Mouse (Mus musculus) macrophage (primary cell): ENCODE measurements around the gene Hsph1. TPM values are rescaled to one million over a fixed set of nuclear protein-coding genes. Genes with fewer than 3 reads are reported as not detected.

Experiments
- H3K27ac ChIP-seq: fragments of 350-480 bp; formaldehyde crosslinking; 2 replicates; pipeline ENCODE4 v1.9.0; 2021
- H3K36me3 ChIP-seq: fragments of 350-480 bp; formaldehyde crosslinking; 2 replicates; pipeline ENCODE4 v1.9.0; 2021; ENCODE audit errors: inconsistent target
- H3K4me3 ChIP-seq: fragments of 350-480 bp; formaldehyde crosslinking; 2 replicates; pipeline ENCODE4 v1.9.0; 2021; ENCODE audit errors: inconsistent target
- H3K79me2 ChIP-seq: fragments of 350-480 bp; formaldehyde crosslinking; 2 replicates; pipeline ENCODE4 v1.9.0; 2021; ENCODE audit errors: inconsistent target
- WGBS: methylation state at CpG from one replicate; pipeline ENCODE4 v1.1.7; 2026; ENCODE audit warnings: inconsistent platforms; ENCODE audit not compliant: missing documents; 5-methylcytosine and 5-hydroxymethylcytosine counted together
- polyA plus RNA-seq: library from polyadenylated mRNA; stranded (reverse); fragments of 250-400 nt; gene quantifications from 3 replicates; pipeline ENCODE4 v1.2.4, GENCODE M21; 2018; ENCODE audit warnings: inconsistent platforms
- total RNA-seq, 78 experiments: library from RNA; depleted of rRNA; stranded (reverse); fragments of 250-400 nt; gene quantifications; 1 replicate in 9 of 78; 2 replicates in 24 of 78; 3 replicates in 43 of 78; 4 replicates in 2 of 78; pipeline ENCODE4 v1.2.4; 2018; ENCODE audit warnings: inconsistent platforms in 56 of 78

Hsph1 gene
- 10 to 100 TPM in 19 of 26 experiments, 1 to 10 TPM in 7; 6.1 to 48.6 (median 13.8) TPM for total RNA-seq (2018; cell fraction: chromatin; rRNA removed)
- total RNA-seq (2018; cell fraction: cytosol; rRNA removed), result 10 to 100 TPM; 11.7 to 41.6 (median 24.5) TPM
- 10 to 100 TPM in 21 of 26 experiments, 1 to 10 TPM in 5; 3.9 to 46.6 (median 17.5) TPM for total RNA-seq (2018; cell fraction: nucleus; rRNA removed)
- 16.7 to 40.2 TPM (median 31.8 TPM) in 3 replicates for polyA plus RNA-seq

DNA sequence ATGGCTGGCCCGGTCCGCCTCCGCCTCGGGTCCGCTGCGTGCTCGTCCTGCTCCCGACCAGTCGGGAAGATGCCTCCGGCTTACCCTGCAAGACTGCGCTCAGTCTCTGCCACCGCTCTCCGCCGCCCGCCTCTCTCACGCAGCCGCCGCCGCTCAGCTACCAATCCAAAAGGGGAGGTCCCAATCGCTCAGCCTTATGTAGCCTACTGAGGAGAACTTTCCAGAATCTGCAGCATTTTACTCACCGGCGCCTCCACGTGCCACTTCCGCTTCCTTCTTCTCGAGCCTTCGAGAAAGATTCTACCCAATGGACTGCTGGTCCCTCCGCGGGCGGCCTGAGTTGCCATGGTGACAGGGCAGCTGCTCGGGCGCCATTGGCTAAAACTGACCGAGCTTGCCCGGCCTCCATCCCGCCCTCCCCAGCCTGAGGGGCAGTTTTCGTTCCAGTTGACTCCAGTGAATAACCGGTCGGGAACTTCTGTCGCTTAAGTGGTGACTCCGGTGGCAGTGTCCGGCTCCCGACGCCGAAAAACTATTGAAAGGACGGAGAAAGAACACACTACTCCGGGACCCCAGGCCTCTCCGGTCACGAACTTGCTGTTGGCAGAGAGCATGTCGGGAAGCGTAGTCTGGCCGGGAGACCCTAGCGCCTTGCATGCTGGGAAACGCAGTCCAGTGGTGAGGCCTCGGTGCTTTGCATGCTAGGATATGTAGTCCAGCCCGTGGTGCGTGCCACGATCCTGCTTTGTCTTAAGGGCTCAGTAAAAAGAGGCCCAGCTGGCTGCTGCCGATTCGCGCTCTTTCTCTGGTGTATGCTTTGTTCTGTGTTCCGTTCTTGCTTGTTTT is at the start of gene Hsph1:
Gene Hsph1, minus strand, starts transcription at position 302 of the 846 bp plus-strand sequence.
- H3K27ac ChIP-seq, result peak within 1 kb of the TSS; percentile 24; the same call in 1 of the 2 replicates
- peaks cover 22% of the 10 kb centered on the region; the same call in 1 of the 2 replicates for H3K79me2 ChIP-seq
- WGBS, result under 1% methylated on average over 60 of the region's 60 CpGs
- H3K36me3 ChIP-seq, result no peaks in the 10 kb centered on the region
- peak within 1 kb of the TSS; percentile 69 for H3K4me3 ChIP-seq

GRCm38 (mm10) chr5:149680946-149681345 is 44.8 kb upstream of the Hsph1 start:
- Histone ChIP-seq H3K79me2 (no peaks in the 10 kb centered on the region), H3K4me3 (no peak overlapping the region), H3K27ac (no peak overlapping the region), H3K36me3 (no peaks in the 10 kb centered on the region)
- WGBS, result 81% methylated on average over 5 of the region's 5 CpGs

GRCm38 (mm10) chr5:149679886-149680285 is 43.7 kb upstream of the Hsph1 start:
- no peaks in the 10 kb centered on the region for H3K36me3 ChIP-seq
- 88% methylated on average over 7 of the region's 7 CpGs for WGBS
- H3K79me2 ChIP-seq, result no peaks in the 10 kb centered on the region
- H3K4me3 ChIP-seq, result no peak overlapping the region
- no peak overlapping the region for H3K27ac ChIP-seq

- Histone ChIP-seq H3K27ac (no peak overlapping the region), H3K4me3 (no peak overlapping the region), H3K79me2 (no peaks in the 10 kb centered on the region), H3K36me3 (no peaks in the 10 kb centered on the region)
- 41% methylated on average over 11 of the region's 12 CpGs for WGBS
Observed at GRCm38 (mm10) chr5:149679362-149679761, 43.2 kb upstream of the Hsph1 start.

- H3K36me3 ChIP-seq, result no peaks in the 10 kb centered on the region
- no peaks in the 10 kb centered on the region for H3K79me2 ChIP-seq
- H3K27ac ChIP-seq, result no peak overlapping the region
- 12% methylated on average over 13 of the region's 15 CpGs for WGBS
- peak overlapping the region; percentile 22; the same call in 1 of the 2 replicates for H3K4me3 ChIP-seq
Observed at GRCm38 (mm10) chr5:149678990-149679348, 42.8 kb upstream of the Hsph1 start.

DNA sequence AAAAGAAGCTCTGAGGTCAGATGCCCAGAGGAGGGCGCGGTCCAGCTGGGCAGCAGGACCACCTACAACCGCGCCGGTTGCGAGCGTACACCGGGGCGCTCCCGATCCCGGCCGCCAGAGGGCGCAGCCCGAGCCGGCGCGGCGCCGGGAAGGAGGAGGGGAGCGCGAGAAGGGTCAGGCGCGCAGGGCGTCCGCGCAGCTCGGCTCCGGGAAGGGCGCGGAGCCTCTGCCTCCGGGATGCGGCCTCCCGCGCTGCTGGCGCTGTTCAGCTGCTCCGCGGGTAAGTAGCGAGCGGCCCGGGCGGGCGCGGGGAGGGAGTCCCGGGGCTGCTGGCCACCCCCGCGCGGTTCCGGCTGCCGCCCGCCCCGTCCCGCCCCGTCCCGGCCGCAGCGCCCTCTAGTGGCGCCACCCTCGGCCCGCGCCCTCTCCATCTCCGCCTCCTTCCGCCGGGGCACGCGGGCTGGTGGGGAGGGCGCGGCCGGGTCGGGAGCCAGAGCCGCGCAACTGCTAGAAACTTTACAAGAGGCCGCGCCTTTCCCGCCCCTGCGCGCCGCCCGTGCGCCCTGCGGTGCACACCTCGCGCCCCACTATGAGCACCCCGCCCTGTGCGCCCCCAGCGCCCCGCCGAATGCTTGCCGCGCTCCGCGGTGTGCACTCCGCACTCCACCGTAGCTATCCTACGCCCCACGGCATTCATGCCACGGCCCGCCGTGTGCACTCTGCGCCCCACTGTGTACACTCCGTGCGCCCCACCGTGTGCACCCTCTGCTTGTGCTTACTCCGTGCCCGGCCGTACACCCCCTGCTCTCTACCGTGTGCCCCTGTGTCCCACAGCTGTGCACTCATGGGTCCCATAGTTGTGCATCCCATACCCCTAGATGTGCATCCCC is 42.2 kb upstream of the Hsph1 start, which contains the start of gene B3glct:
Gene B3glct, plus strand, starts transcription at position 131 of the 890 bp plus-strand sequence.
- Histone ChIP-seq H3K36me3 (no peaks in the 10 kb centered on the region), H3K79me2 (no peaks in the 10 kb centered on the region), H3K27ac (no peak within 1 kb of the TSS), H3K4me3 (peak within 1 kb of the TSS; percentile 22; the same call in 1 of the 2 replicates)
- WGBS, result under 1% methylated on average over 101 of the region's 106 CpGs

DNA sequence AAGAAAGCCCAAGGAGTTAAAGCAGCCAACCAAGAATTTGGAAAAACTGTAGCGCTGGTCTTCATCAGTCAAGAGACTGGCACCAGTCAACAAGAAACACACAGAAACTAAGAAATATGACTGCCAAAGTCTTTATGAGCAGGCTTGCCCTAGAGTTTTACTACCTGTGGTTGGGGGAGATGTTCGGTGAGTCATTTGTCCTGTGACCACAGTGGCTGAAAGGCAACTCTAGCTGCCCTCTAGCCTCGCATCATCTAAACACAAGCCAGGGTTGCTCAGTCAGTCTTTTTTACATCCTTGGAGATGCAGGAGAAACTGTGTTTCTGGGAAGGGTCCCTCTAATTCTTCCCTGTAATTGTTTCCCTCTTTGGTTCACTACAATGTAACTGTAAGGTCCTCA is 41.0 kb upstream of the Hsph1 start:
- H3K79me2 ChIP-seq, result no peaks in the 10 kb centered on the region

GRCm38 (mm10) chr5:149663417-149663816 is 27.2 kb upstream of the Hsph1 start:
- no peak overlapping the region for H3K4me3 ChIP-seq
- 83% methylated on average over 5 of the region's 5 CpGs for WGBS
- H3K79me2 ChIP-seq, result no peaks in the 10 kb centered on the region
- H3K27ac ChIP-seq, result no peak overlapping the region
- no peaks in the 10 kb centered on the region for H3K36me3 ChIP-seq

More for the DNA sequence above, 41.0 kb upstream of the Hsph1 start:
- no peak overlapping the region for H3K27ac ChIP-seq
- no peaks in the 10 kb centered on the region for H3K36me3 ChIP-seq
- WGBS, result 90% methylated on average over 2 of the region's 3 CpGs
- H3K4me3 ChIP-seq, result no peak overlapping the region

GRCm38 (mm10) chr5:149662980-149663379 is 26.8 kb upstream of the Hsph1 start:
- Histone ChIP-seq H3K36me3 (no peaks in the 10 kb centered on the region), H3K4me3 (no peak overlapping the region), H3K27ac (no peak overlapping the region), H3K79me2 (no peaks in the 10 kb centered on the region)
- 89% methylated on average over 6 of the region's 6 CpGs for WGBS

- H3K27ac ChIP-seq, result no peak overlapping the region
- no peaks in the 10 kb centered on the region for H3K36me3 ChIP-seq
- WGBS, result 91% methylated on average over 6 of the region's 6 CpGs
- H3K4me3 ChIP-seq, result no peak overlapping the region
- no peaks in the 10 kb centered on the region for H3K79me2 ChIP-seq
Observed at GRCm38 (mm10) chr5:149661428-149661827, 25.3 kb upstream of the Hsph1 start.

- Histone ChIP-seq H3K36me3 (no peaks in the 10 kb centered on the region), H3K79me2 (no peaks in the 10 kb centered on the region), H3K27ac (no peak overlapping the region), H3K4me3 (no peak overlapping the region)
- 41% methylated on average over 8 of the region's 9 CpGs for WGBS
Observed at GRCm38 (mm10) chr5:149659414-149659780, 23.2 kb upstream of the Hsph1 start.

DNA sequence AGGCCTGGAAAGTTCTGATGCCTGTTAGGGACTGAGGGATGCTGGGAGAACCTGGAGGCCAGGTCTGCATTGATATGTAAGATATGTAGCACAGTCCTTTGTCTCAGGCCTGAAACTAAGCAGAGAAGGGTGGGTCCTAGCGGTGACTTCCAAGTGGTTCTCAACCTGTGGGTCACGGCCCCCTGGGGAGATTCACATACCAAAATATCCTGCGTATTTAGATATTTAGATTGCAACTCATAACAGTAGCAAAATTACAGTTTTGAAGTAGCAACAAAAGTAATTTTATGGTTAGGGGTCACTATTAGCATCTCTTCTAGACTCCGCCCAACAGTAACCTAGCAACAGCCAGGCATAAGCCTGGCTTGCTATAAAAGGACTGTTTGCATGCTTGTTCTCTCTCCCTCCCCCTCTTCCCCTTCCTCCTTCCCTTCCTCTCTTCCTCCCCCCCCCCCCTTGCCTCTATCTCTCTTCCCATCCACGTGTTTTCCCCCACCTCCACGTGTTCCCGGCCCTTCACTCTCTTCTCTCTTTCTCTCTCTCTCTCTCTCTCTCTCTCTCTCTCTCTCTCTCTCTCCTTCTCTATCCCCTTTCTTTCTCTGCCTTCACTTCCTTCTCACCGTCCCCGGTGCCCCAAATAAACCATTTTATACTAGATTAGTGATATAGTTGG is 22.7 kb upstream of the Hsph1 start:
- Histone ChIP-seq H3K27ac (no peak overlapping the region), H3K4me3 (no peak overlapping the region), H3K36me3 (no peaks in the 10 kb centered on the region), H3K79me2 (no peaks in the 10 kb centered on the region)
- 77% methylated on average over 6 of the region's 9 CpGs for WGBS

DNA sequence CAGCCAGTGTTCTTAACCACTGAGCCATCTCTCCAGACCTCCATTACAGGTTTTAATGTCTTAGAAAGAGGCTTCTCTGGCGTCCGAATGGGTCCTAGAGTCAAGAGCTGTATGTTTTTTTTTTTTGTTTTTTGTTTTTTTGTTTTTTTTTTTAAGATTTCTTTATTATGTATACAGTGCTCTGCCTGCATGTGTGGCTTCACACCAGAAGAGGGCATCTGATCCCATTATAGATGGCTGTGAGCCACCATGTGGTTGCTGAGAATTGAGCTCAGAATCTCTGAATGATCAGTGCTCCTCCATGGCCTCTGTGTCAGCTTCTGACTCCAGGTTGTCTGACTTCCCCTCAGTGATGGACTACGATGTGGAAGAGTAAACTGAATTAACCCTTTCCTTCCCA is 21.8 kb upstream of the Hsph1 start:
- H3K4me3 ChIP-seq, result no peak overlapping the region
- H3K27ac ChIP-seq, result no peak overlapping the region
- H3K36me3 ChIP-seq, result no peaks in the 10 kb centered on the region
- H3K79me2 ChIP-seq, result no peaks in the 10 kb centered on the region
- WGBS, result 55% methylated on average over 3 of the region's 3 CpGs

DNA sequence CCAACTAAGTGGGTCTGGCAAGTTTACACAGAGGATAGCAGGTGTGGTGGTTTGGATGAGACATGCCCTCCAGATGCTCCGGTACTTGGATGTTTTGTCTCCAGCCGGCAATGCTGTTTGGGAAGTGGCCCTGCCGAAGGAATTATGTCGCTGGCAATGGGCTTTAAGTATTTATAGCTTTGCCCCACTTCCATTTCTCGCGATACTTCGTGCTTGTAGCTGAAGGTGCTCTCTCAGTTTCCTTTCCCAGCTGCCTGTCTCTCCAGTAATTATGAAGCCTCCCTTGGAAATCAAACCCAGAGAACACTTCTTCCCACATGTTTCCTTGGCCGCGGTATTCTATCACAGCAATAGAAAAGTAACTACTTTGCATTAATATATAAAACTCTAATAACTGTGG is 19.5 kb upstream of the Hsph1 start:
- no peak overlapping the region for H3K27ac ChIP-seq
- no peaks in the 10 kb centered on the region for H3K79me2 ChIP-seq
- 94% methylated on average over 9 of the region's 9 CpGs for WGBS
- no peaks in the 10 kb centered on the region for H3K36me3 ChIP-seq
- no peak overlapping the region for H3K4me3 ChIP-seq
